Mouse (Mus musculus): ENCODE measurements at regions not wholly inside any gene's neighbourhood (a gene's known extent, or its start where the extent isn't known, plus 50 kb on each side); places are given as distances from the start of the nearest gene placed in this dataset.

DNA sequence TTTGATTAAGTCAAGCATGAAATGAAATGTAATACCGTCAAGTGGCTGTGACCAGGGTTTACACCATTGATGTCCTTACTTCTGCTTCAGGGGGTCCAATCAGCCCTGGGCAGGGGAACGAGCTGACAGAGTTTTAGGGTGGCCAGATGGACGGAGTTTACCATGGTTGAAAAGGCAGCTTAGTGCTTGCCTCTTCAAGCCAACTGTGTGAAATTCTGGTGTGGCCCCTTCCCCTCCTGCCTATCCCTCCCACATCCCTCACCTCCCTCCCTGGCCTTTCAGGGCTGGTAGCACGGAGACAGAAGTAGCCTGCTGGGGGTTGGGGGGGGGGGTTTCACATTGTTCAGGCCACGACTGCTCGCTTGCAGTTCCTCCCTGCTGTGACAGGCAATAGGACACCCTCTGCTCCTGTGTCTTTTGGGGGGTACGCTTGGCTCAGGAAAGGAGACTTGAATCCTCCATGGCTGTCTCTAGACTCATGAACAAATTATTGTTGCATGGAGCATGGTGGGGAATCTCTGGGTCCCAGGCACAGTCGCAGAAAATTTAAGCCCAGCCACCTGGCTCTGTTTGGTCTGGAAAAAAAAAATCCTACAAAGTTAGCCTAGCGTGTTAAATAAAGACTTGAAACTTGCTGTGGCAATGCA lies 262.4 kb upstream of the Irx3 start:
- DNase-seq = no peak

DNA sequence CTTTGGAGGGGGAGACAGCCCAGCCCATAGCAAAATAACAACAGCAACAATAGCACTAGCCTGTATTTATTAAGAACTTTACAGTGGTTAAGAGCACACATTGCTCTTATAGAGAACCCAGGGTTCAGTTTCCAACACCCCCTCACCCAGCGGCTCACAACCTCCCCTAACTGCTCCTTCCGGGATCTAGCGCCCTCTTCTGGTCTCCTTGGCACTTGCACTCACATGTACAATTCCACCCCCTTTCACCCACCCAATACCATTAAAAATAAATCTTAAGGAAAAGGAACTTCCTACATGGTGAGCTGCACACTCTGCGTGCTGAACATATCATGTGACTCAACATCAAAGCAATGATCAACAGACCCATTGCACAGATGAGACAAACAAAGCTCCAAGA lies 261.5 kb upstream of the Irx3 start:
- peak; percentile 14 for DNase-seq

DNA sequence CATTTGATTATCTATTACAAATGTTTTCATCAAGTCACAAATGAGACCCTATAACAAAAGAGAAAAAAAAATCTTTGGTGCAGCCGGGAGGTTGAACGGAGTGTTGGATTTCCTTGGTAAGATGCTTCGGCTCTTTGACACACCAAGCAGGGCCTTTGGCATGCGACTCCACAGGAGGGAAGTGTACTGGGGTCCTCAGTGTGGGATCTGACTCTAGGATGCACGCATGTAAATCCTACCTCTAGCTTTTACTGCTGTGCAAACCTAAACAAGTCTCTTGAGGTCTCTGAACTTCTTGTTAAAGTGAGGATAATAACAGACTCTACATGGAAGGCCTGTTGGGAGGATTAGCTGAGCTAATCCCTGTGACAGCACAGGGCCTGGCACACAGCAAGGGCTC lies 257.6 kb upstream of the Irx3 start:
- no peak for DNase-seq

DNA sequence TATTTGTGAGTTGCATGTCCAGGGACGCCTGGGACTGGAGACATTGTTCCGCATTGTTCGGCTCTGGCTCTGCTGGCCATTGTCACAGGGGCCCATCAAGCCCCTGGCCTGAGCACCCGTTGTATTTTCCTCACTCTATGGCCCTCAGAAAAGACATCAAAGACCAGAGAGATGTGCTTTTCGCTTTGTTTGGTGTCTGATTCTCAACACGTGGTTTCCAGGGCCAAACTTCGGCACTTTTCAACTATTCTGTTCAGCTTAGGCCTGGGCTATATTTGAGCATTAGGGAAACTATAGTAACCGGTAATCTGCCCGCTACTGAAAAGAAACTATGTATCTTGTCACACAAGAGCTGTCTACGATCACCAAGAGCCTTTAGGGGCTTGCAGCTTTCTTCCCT lies 257.1 kb upstream of the Irx3 start:
- no peak for DNase-seq

DNA sequence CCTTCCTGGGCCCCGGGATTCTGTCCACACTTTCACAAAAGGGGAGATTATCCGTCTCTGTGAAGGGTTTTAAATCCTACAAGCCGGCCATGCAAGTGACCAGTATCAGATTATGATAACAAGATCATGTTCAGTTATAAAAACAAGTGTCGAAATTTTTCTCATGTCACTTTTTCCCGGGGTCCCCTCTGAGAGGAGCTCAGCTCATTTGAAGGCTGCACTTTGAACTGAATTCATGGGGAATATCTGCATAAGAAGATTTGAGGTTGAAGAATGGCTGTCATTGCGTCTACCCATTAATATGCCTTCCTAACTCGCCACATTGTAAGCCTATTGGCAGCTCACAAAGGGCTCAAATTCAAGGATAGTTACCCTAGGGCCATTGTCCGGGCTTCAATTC lies 256.0 kb upstream of the Irx3 start:
- no peak for DNase-seq

DNA sequence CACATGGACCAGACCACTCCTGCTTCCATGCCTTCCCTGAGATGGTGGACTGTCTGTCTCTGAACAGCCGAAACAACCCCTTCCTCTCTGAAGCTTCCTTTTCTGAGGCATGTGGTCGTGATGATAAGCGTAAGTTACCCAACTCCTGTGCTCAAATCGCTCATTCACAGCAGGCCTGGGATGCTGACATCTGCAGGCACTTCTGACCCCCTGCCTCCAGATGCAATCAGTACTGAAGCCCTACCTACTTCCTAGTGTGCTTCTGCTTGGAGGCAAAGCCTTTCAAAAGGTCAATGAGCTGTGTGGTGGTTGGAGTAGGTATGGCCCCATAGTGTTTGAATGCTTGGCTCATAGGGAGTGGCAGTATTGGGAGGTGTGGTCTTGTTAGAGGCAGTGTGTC lies 253.7 kb upstream of the Irx3 start:
- DNase-seq = no peak

DNA sequence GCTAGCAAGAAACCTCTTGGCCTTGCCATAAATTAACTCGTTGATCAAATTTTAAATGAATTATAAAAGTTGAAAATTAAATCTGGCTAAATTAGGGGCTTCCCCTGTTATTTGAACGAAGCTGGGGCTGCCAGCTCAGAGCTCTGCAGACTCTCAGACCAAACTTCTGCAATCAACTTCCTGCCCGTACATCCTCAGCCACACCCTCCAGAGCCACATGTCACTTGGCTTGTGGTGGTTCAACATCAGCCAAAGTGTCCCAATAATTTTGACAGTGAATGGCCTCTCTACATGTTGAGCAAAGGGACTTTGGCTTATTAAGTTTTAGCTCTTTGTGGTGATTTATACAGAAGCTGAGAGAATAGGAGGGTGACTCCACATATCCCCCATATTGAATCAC lies 242.8 kb upstream of the Irx3 start:
- no peak for DNase-seq

DNA sequence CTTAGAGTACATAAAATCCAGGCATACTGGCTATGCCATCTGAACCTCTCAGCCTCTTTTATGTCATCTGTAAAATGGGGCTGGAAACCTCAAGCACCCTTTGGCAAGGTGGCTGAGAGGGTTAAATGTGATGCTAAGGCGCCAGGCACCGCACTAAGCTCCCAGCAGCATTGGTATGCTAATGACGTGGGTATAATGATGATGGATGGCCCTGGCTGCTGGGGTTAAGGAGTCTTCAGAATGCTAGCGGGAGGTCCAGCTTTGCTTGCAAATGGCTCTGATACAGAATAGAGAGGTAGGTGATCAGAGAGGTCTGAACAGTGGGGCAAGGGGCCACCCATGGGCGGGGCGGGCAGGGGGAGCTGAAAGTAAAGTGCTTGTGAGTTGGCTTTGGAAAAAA lies 241.1 kb upstream of the Irx3 start:
- no peak for DNase-seq

DNA sequence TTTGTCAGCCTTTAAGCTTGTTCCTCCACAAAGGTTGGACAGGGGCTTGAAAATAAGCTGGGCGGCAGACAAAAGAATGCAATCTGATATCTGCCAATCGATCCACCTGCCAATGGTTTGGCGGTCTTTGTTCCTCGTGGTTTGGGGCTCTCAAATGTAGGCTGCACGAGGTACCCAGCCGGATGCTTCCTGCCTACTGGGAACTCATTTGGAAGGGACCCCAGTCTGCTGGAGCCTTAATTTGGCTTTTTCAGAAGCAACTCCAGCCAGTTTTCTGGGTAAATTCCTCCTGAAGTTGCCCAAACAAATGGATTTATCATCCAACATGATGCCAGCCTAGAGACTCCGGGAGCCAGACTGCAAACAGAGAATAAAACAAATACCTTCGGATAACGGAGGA lies 228.1 kb upstream of the Irx3 start:
- DNase-seq = no peak

DNA sequence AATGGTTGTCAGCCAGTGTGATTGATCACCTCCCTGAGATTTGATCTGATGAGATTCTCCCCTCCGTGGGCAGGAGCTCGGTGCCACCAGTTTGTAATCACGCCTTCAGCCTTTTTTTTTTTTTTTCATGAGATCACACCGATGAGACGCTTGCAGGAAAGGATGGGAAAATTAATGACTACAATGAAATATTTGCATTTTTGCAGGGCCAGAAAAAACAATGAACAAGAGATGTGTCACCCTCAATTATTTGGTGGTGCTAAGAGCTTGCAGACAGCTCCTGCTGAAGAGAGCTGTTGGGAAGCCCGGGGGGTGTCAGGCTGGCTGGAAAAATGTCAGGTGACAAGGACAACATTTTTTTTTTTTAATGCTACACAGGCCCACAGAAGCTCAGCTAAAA lies 227.6 kb upstream of the Irx3 start:
- no peak for DNase-seq

DNA sequence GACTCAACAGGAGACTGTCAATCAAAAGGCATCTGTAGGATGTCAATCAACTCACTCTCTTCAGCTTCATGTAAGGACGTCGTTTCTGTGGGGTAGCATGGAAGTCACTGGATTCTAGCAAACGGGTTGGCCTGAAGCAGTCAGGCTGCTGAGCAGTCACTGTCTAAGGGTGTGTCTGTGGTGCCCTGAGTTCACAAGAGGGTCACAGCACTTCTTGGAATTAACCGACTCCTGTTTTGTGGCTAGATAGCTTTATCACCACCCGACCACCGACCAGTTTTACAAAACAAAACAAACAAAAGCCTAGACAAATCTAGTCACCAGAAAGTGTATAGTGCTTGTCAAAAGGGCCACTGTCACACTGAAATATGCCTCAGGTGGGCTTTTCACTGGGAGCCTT lies 226.4 kb upstream of the Irx3 start:
- no peak for DNase-seq

DNA sequence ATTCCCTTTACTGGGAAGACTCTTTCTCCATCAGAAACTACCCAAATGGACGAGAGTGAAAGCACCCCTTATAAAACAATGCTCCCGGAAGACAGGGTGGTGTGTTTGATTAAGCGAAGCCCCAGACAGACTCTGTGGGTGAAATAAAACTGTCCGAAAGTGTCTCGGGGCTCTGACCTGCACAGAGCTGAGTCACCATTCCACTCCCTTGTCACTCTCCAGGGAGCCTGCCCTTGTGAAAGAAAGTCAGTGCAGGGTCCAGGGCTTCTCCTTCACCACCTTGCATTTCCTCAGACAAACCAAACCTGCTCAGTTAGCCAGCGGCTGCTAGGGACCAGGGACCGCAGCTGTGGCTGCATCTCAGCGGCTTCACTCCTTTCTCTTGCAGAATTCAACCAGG lies 222.3 kb upstream of the Irx3 start:
- no peak for DNase-seq

DNA sequence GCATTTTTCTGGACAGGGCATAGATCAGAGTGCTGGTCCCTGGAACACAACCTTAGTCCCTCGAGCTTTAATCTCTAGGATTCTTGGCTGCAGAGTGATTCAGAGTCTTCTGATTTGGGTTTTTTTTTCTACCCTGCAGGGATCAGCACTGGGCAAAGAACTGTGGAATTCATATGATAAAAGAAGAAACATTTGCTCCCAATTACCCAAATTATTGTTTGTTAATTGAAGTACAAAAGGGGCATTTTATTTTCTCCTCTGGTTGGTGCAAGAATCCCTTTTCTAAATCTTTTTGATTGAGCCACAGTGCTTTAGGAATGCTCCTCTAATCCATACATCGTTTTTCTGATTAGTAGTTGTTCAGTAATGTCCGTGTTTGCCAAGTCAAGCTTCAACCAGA lies 219.7 kb upstream of the Irx3 start:
- DNase-seq = no peak

DNA sequence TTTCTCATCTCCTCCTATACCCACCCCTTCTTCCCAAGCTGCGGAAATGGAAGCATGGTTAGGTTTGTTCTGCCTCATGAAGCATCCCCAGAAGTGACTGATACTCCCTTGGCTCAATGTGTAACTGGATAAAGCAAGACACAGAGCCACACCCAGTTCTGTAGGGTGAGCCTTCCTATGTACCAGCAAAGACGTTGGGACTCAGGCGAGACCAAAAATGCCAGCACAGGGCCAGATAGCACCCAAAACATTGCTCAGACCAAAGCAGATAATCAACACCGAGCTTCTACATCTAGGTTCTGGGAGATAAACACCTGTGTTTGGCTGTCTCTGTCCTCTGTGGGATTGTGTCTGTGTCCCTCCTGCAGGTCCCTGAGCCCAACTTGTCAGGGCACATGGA lies 212.8 kb upstream of the Irx3 start:
- DNase-seq = no peak

DNA sequence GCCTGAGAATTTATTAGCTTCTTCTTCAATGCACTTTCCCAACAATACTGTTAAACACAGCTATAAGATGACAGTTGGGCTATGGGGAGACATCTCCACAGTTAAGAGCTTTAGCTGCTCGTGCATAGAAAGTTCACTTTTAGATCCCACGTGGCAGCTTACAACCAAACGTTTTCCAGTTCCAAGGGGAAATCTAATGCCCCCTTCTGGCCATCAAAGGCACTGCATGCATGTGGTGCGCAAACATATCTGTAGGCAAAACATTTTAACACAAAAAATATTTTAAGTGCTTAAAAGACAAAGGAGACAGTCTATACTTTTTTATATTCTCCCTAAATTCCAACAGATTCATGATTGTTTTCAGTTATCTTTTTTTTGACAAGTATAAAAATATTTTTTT lies 211.3 kb upstream of the Irx3 start:
- no peak for DNase-seq

DNA sequence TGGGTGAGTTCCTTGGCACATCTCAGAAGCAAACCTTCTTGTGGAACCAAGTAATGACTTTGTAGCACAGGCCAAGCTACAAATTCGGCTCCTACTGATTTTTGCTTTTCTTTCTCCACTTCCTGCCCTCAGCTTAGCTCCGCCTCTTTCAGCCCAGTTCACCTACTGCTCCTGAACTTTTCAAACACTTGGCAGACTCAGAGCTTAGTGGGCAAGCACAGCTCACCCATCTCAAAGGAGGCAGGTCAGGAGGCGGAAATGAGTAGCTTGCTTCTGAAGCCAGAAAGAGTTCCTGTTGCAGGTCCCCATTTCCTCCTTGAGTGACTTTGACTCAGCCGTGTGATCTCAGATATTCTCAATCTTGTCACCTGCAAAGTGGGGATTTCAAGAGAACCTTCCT lies 208.5 kb upstream of the Irx3 start:
- DNase-seq = no peak

DNA sequence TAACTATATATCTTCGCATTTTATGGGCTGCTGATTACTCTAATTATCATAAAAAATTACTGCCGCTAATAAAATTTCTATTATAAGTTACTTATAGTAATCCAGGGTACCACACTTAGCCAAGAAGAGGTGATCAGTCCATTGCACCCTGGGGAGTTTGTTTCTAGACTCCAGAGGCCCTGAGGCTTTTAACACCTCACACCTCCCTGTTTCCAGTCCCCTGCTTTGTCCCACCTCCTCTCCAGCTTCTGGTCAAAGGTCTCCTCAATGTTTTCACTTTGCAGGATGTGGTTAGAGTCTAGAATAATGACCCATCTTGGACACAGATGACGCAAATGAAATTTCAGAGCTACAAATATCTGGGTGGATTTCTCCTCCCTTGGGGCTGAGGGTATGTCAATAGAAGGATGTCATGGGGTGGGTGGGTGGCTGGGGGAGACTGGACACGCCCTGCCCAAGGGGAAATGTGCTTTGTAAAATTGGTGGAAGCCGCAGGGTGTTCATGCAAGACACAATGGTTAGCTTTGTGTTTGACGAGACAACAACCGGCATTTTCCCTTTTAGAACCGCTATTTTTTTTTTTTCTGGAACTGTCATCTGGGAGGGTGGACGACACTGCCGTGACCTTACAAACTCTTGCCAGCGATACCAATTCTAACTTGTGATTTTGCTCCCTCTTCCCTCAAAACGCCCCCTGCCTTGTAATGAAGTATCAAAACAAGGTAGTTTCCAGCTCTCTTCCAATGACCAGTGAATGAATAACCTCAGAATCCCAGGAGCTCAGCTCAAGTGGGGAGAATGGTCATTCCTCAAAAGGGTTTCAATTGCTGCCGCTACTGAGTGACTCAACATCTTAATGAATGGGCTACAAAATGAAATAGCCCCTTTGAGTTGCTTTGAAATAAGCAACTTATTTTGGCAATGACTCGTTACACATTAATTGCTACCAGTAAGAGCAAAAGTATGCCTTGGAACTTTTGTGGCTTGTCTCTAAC lies 207.0 kb upstream of the Irx3 start:
- DNase-seq = no peak

DNA sequence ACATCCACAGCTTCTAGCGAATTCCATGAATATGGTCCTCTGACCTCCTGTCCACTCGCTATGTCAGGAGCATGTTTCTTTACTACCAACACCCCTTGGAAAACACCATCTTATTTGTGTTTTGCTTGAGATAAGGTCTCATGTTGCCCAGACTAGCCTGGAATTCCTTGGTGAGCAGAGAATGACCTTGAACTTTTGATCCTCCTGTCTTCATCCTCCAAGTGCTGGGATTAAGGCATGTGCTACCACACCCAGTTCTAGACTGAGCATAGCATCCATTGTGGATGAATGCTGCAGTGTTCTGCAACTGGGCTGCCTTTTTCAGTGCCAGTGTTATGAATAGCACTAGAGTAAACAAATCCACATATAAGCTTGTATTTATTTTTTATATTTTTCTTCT lies 203.2 kb upstream of the Irx3 start:
- DNase-seq = no peak

DNA sequence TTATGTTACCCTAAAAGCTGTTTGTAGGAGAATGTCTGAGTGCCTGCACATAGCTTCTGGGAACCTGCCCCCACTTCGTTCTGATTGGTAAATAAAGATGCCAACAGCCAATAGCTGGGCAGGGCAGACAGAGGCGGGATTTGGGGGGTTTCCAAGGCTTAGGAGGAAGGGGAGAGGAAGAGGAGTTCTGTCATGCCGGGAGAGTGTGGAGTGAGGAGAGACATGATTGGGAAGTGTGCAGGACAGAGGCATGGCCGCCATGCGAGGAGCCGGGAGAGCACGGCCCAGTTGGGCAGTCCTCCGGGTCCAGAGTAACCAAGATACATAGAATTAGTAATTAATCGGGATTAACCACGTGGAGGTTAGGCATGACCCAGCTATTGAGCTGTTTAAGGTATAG lies 202.7 kb upstream of the Irx3 start:
- no peak for DNase-seq

DNA sequence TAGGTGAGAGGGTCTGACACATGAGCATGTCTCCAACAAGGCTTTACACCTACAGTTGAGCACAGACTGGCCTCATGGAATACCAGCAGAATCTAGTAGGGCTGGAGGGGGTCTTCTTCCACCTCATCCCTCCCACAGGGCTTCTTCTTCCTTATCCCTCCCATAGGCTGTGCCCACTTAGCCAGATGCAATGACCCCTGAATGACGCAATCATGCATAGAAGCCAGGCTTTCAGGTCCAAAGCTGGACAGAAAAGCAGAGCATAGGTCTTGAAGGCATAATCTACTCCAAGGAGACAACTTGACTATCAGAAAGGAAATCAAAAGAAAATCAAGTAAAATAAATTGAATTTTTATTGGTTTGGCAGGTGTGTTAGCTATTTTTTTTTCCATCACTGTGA lies 198.5 kb upstream of the Irx3 start:
- DNase-seq = no peak

DNA sequence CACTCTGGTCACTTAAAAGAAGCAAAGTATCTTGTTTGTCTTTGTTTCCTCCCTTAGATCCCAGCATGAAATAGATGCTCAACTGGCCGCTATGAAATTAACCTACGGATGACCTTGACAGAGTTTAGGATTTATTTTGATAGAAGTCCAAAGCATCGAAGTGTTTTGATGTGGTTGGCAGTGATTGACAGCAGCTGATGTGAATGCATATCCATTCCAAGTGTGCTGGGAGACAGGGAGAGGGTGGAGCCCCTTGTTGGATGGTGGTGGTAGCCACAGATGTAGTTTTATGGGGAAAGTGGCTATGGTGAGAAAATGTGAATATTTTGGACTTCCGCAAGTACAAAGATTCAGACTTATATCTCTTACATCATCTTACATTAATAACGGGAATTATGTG lies 197.8 kb upstream of the Irx3 start:
- DNase-seq = no peak

DNA sequence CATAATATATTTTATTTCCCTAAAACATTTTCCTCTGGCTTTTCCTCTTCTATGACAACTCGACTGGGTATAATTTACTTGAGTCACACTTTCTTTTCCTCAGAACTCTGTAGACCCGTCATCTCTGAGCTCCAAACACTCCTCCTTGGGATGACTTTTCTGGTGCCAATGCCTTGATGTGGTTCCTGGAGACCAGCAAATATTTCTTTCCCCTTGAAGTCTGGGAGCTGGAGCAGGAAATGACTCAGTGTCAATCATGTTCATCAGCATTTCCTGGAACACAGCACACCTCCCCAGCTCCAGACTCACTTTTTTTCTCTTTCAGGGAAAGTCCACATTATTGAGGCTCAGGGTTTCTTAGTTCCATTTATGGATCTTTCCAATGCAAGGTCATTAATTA lies 197.3 kb upstream of the Irx3 start:
- DNase-seq = no peak

DNA sequence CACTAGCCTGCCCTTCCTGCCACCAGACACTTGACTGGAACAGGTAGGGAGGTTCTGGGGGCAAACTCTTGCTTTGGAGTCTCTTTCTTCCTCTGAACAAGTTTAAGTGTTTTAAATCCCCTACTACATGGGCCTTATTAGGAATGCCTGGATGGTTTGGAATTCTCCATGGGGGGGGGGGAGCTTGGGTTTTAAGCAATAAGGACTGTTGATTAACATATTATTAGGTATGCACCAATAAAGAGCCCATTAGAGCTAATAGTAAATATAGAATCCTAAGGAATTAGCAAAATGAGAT lies 196.0 kb upstream of the Irx3 start:
- no peak for DNase-seq
